Mouse (Mus musculus) thymus, adult 2 months (tissue): Measurements from ENCODE around the gene Smarcal1. TPM values are rescaled to one million over a fixed set of nuclear protein-coding genes. Genes with fewer than 3 reads are reported as not detected.

Experiments
- DNase-seq: peaks from one replicate; pipeline ENCODE4 v3.0.0; 2021
- H3K27ac ChIP-seq: fragments of 200-500 bp; 2 replicates; pipeline ENCODE4 v1.5.1; 2012; ENCODE audit warnings: low read length, control low read depth; ENCODE audit not compliant: control insufficient read depth, insufficient read depth
- H3K27me3 ChIP-seq: fragments of 200-500 bp; 2 replicates; pipeline ENCODE4 v1.6.1; 2012; ENCODE audit warnings: mild to moderate bottlenecking, low read length, moderate library complexity, mixed read lengths; ENCODE audit not compliant: control insufficient read depth, insufficient read depth
- H3K36me3 ChIP-seq: fragments of 200-500 bp; 2 replicates; pipeline ENCODE4 v1.6.1; 2012; ENCODE audit warnings: mild to moderate bottlenecking, low read length, moderate library complexity; ENCODE audit not compliant: control insufficient read depth, insufficient read depth
- H3K4me1 ChIP-seq: fragments of 200-500 bp; replicated peaks from 2 replicates; pipeline ENCODE4 v1.6.1; 2012; ENCODE audit warnings: low read length; ENCODE audit not compliant: control insufficient read depth, insufficient read depth
- H3K4me3 ChIP-seq: fragments of 200-500 bp; 2 replicates; pipeline ENCODE4 v1.5.1; 2012; ENCODE audit warnings: mild to moderate bottlenecking, low read length, control low read depth, moderate library complexity; ENCODE audit not compliant: control insufficient read depth, insufficient read depth
- CTCF ChIP-seq: fragments of 200-500 bp; IDR thresholded peaks from 2 replicates; pipeline ENCODE4 v1.5.1; 2012; ENCODE audit warnings: mild to moderate bottlenecking, control low read depth, low read length, moderate library complexity, borderline replicate concordance; ENCODE audit not compliant: control insufficient read depth, poor library complexity, insufficient read depth; ENCODE audit errors: extremely low read depth
- POLR2A ChIP-seq: fragments of 200-500 bp; IDR thresholded peaks from 2 replicates; pipeline ENCODE4 v1.6.1; 2012; ENCODE audit warnings: mild to moderate bottlenecking, low read length, control low read depth, moderate library complexity; ENCODE audit not compliant: control insufficient read depth, poor library complexity, insufficient read depth; ENCODE audit errors: extremely low read depth
- WGBS: fragments of 180-500 bp; shearing (Covaris S2); methylation state at CpG from one replicate; pipeline ENCODE4 v1.1.7; 2018; 5-methylcytosine and 5-hydroxymethylcytosine counted together
- polyA plus RNA-seq: library from polyadenylated mRNA; depleted of rRNA; stranded (reverse); fragments of >200 nt; gene quantifications from 2 replicates; pipeline ENCODE4 v1.2.3, GENCODE M21; 2012

Smarcal1 gene
- polyA plus RNA-seq, 1 experiment: 43.8 TPM

DNA sequence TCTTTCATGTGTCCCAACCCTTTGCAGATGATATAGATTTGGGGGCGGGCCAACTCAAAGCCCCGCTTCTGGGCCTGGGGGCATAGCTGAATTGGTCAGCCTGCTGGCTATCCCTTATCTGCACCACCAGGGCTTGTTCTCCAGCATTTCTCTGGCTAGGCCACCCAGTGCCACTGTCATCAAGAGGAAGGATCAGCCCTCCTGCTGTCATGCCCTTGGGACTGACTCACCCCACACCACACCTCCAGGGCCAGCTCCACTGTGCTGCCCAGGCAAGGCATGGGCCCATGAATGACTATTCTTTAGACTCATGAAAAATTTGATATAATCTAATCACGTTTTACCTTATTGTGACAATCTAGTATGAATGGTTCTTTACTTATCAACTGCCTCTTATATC lies 26.6 kb upstream of the Smarcal1 start:
- WGBS: 87% methylated on average over 3 of the region's 3 CpGs

DNA sequence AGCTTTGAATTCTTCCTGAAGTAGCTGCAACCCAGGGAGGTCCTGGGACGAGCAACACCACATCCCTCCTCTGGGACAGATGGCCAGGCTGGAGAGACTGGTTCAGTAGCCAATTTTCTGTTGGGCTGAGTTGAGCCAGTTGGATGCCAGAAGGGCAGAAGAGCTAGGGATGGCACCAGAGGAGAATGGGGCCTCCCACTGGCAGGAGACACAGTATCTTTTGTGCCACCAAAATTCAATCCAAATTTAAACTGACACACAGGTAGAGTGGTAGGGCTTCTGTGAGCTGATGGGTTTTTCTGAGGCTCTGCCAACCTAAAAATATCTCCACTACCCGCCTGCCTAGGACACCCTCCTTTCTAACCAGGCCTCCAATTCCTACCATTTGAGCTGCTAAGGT lies 24.4 kb upstream of the Smarcal1 start:
- H3K36me3 ChIP-seq: no peaks in the 10 kb centered on the region
- H3K27me3 ChIP-seq: no peaks in the 10 kb centered on the region
- no peaks in the 10 kb centered on the region for H3K4me1 ChIP-seq
- TF ChIP-seq POLR2A (no peak), CTCF (no peak)
- WGBS: 71% methylated on average over 2 of the region's 2 CpGs
- H3K4me3 ChIP-seq: no peak overlapping the region
- DNase-seq: no peak
- no peak overlapping the region for H3K27ac ChIP-seq

More for the DNA sequence above, 26.6 kb upstream of the Smarcal1 start:
- H3K4me1 ChIP-seq: no peaks in the 10 kb centered on the region
- H3K4me3 ChIP-seq: no peak overlapping the region
- no peak for TF ChIP-seq CTCF
- no peak for TF ChIP-seq POLR2A
- H3K36me3 ChIP-seq: no peaks in the 10 kb centered on the region
- H3K27ac ChIP-seq: no peak overlapping the region
- H3K27me3 ChIP-seq: no peaks in the 10 kb centered on the region
- no peak for DNase-seq

DNA sequence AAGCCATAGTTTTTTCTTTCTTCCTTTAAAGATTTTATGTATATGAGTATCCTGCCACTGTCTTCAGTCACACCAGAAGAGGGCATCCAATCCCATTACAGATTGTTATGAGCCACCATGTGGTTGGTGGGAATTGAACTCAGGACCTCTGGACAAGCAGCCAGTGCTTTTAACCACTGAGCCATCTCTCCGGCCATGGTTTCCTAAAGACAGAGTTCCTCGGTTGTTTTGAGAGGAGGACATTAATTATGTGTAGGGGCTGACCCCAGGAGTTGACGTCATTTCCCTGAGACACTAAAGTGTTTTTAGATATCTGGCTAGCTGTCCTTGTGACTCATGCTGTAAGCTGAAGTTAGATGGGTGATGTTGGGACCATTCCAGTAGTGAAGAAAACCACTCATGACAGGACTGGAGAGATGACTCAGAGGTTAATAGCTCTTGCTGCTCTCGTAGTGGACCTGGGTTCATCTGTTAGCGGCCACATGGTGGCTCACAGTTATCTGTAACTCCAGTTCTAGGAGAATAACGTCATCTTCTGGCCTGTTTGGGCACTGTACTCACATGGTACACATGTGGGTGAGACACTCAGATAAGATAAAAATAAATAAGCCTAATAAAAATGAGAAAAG lies 18.6 kb upstream of the Smarcal1 start:
- DNase-seq: no peak
- no peak for TF ChIP-seq CTCF
- TF ChIP-seq POLR2A: no peak
- no peaks in the 10 kb centered on the region for H3K4me1 ChIP-seq
- no peaks in the 10 kb centered on the region for H3K36me3 ChIP-seq
- no peak overlapping the region for H3K4me3 ChIP-seq
- H3K27me3 ChIP-seq: no peaks in the 10 kb centered on the region
- WGBS: 75% methylated on average over 6 of the region's 6 CpGs
- no peak overlapping the region for H3K27ac ChIP-seq

- H3K27me3 ChIP-seq: no peaks in the 10 kb centered on the region
- no peak overlapping the region for H3K27ac ChIP-seq
- no peaks in the 10 kb centered on the region for H3K36me3 ChIP-seq
- H3K4me3 ChIP-seq: no peak overlapping the region
- WGBS: 42% methylated on average over 9 of the region's 9 CpGs
- no peaks in the 10 kb centered on the region for H3K4me1 ChIP-seq
- TF ChIP-seq CTCF (no peak), POLR2A (no peak)
- DNase-seq: no peak
These were observed 16.0 kb upstream of the Smarcal1 start for GRCm38 (mm10) chr1:72567056-72567455.

DNA sequence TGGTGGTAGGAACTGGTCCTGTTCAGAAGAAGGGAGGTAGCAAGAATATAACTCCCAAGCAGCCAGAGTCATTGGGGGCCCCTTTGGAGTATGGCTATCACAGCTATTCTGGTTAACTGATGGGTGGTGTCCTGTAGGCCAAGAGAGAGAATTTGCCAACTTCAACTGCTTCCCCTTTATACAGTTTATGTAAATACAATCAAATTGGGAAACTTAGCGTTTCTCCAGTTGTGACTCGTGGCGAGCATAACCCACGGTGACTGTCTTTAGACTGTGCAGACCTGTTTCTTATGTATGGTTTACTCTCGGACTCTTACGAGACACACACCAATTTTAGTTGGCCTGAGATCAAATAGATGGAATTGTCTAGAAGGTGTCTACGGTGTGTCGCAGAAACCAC lies 14.3 kb upstream of the Smarcal1 start:
- Histone ChIP-seq H3K4me1 (no peaks in the 10 kb centered on the region), H3K27me3 (no peaks in the 10 kb centered on the region), H3K4me3 (no peak overlapping the region), H3K27ac (no peak overlapping the region), H3K36me3 (no peaks in the 10 kb centered on the region)
- no peak for DNase-seq
- 48% methylated on average over 8 of the region's 8 CpGs for WGBS
- TF ChIP-seq POLR2A (no peak), CTCF (no peak)

GRCm38 (mm10) chr1:72574047-72574446 lies 9.0 kb upstream of the Smarcal1 start:
- H3K36me3 ChIP-seq: no peaks in the 10 kb centered on the region
- no peak for DNase-seq
- H3K27me3 ChIP-seq: no peaks in the 10 kb centered on the region; the same call in 1 of the 2 replicates
- TF ChIP-seq CTCF (no peak), POLR2A (no peak)
- WGBS: 77% methylated on average over 7 of the region's 7 CpGs
- no peak overlapping the region for H3K27ac ChIP-seq
- no peaks in the 10 kb centered on the region for H3K4me1 ChIP-seq
- H3K4me3 ChIP-seq: no peak overlapping the region

GRCm38 (mm10) chr1:72574608-72575007 lies 8.4 kb upstream of the Smarcal1 start:
- H3K27ac ChIP-seq: no peak overlapping the region
- H3K27me3 ChIP-seq: no peaks in the 10 kb centered on the region; the same call in 1 of the 2 replicates
- WGBS: 69% methylated on average over 7 of the region's 7 CpGs
- TF ChIP-seq POLR2A (no peak), CTCF (no peak)
- H3K4me1 ChIP-seq: no peaks in the 10 kb centered on the region
- H3K36me3 ChIP-seq: no peaks in the 10 kb centered on the region
- no peak for DNase-seq
- no peak overlapping the region for H3K4me3 ChIP-seq
